Mouse (Mus musculus) heart, adult 2 months (tissue): ENCODE data around the gene Me1.

Source experiments
- CTCF ChIP-seq: fragments of 200-600 bp; IDR thresholded peaks from 2 replicates; pipeline ENCODE4 v1.8.1; 2022; ENCODE audit warnings: antibody characterized with exemption, mild to moderate bottlenecking, moderate library complexity
- POLR2A ChIP-seq: fragments of 200-500 bp; IDR thresholded peaks from 2 replicates; pipeline ENCODE4 v1.6.1; 2011; ENCODE audit warnings: mild to moderate bottlenecking, low read depth, low read length, control low read depth; ENCODE audit not compliant: insufficient read depth

GRCm38 (mm10) chr9:86680431-86680830 lies 15.3 kb downstream of the Me1 start:
- TF ChIP-seq CTCF (no peak), POLR2A (no peak)
